Mouse (Mus musculus): ENCODE measurements around the gene Id1. TPM values are rescaled to one million over a fixed set of nuclear protein-coding genes. Genes with fewer than 3 reads are reported as not detected.

Id1 gene
- polyA plus RNA-seq, 1 experiment from 2014 or later, result 38.8 TPM

DNA sequence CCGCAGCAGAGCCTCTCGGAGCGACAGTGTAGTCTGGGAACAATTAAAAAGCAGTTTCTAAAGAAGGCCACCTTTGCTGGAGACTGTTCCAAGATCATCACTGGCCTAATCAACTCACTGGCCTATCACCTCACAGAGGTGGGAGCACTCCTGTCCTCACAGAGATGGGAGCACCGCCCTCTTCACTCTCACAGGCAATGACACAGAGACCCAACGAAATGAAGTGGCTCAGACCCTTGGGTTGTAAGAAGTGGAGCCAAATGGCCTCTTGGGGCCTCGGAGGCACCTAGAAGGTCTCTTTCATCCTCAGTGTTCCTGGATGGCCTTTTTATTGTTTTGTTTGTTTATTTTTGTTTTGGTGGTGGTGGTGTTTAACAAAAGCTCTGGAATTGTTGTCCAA lies 9.8 kb upstream of the Id1 start:
- H3K27ac ChIP-seq (replicated peaks; ENCODE audit: low read depth, low read length), result no peak overlapping the region
- H3K9ac ChIP-seq (replicated peaks; ENCODE audit: low read length), result no peak overlapping the region
- H3K27me3 ChIP-seq (ENCODE audit: control insufficient read depth, insufficient read depth, low read length), result no peaks in the 10 kb centered on the region
- 91% methylated on average over 6 of the region's 6 CpGs for WGBS
- no peak for ATAC-seq (ENCODE audit: low FRiP score, low TSS enrichment)
- no peak for DNase-seq
- H3K36me3 ChIP-seq (ENCODE audit: control insufficient read depth, insufficient read depth, low read length), result no peaks in the 10 kb centered on the region
- H3K4me2 ChIP-seq (ENCODE audit: low read length), result no peak overlapping the region
- no peak overlapping the region for H3K4me3 ChIP-seq (replicated peaks; ENCODE audit: low read depth, low read length)
- peaks cover 8% of the 10 kb centered on the region for H3K4me1 ChIP-seq (ENCODE audit: control insufficient read depth, insufficient read depth, low read length)
- no peaks in the 10 kb centered on the region for H3K9me3 ChIP-seq (ENCODE audit: control insufficient read depth, low read length)

DNA sequence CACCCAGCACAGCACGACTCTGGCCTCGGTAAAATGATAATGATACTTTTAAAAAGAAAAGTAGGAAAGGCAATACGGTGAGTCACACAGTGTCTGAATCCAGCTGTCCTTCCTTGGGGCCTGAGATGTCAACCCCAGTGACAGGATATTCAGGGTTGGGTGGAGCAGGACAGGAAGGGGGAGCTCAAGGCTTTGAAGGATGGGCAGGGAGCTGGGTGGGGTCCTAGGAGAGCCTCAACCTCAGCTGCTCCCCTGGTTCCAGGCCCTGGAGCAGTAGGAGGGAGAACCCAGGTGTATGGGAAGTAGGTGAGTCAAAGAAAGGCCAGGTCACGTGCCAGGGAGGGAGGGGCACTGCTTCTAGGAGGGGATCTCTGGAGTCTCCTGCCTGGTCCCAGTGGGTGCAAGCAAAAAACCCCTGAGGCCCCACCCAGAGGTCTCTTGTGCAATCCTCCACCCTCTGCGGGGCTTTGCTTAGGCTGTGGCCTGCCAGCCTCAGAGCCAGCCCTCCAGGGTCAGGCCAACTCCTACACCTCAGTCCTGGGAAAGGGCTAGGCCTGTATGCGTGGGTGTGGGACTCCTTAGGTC lies 9.2 kb upstream of the Id1 start:
- no peaks in the 10 kb centered on the region for H3K27me3 ChIP-seq (ENCODE audit: control insufficient read depth, insufficient read depth, low read length)
- ATAC-seq (ENCODE audit: low FRiP score, low TSS enrichment), result no peak
- H3K4me3 ChIP-seq (replicated peaks; ENCODE audit: low read depth, low read length), result no peak overlapping the region
- no peak overlapping the region for H3K27ac ChIP-seq (replicated peaks; ENCODE audit: low read depth, low read length)
- H3K4me2 ChIP-seq (ENCODE audit: low read length), result no peak overlapping the region
- no peaks in the 10 kb centered on the region for H3K9me3 ChIP-seq (ENCODE audit: control insufficient read depth, low read length)
- WGBS, result 66% methylated on average over 6 of the region's 6 CpGs
- peaks cover 8% of the 10 kb centered on the region for H3K4me1 ChIP-seq (ENCODE audit: control insufficient read depth, insufficient read depth, low read length)
- no peak for DNase-seq
- no peak overlapping the region for H3K9ac ChIP-seq (replicated peaks; ENCODE audit: low read length)
- no peaks in the 10 kb centered on the region for H3K36me3 ChIP-seq (ENCODE audit: control insufficient read depth, insufficient read depth, low read length)

DNA sequence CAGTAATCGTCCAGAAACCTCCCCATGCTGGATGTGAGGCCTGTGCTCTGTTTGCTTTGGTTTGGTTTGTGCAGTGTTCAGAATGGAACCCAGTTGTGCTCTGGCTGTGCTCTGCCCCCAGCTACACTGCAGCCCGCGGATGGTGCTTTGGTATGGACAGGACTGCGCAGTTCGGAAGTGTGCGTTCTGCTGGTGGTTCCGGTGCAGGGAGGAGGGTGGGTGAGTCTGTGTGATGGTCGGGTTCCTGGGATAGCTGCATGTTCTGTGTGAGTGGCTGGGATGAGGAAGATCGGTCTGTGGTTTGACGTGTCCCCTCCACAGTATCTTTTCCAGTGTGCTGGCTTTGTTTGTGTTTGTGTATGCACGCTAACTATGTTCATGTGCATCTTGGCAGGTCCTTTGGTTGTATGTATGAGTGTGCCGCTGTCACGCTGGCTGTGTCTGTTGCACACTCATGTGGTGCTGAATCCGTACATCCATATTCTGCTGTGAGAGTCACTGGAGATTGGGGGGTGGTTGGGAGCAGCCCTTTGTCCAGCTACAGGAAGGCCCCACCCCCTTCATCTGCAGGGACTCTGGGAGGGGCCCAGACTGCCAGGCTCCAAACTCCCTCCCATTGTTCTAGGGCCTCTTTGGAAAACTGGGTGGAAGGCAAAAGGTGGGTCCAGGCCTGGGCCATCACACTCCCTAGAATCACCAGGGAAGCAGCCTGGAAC lies 8.1 kb upstream of the Id1 start:
- Histone ChIP-seq H3K9ac (replicated peaks; ENCODE audit: low read length) (no peak overlapping the region), H3K36me3 (ENCODE audit: control insufficient read depth, insufficient read depth, low read length) (no peaks in the 10 kb centered on the region), H3K27me3 (ENCODE audit: control insufficient read depth, insufficient read depth, low read length) (no peaks in the 10 kb centered on the region), H3K9me3 (ENCODE audit: control insufficient read depth, low read length) (no peaks in the 10 kb centered on the region), H3K4me3 (replicated peaks; ENCODE audit: low read depth, low read length) (no peak overlapping the region), H3K4me1 (ENCODE audit: control insufficient read depth, insufficient read depth, low read length) (peaks cover 8% of the 10 kb centered on the region), H3K4me2 (ENCODE audit: low read length) (no peak overlapping the region), H3K27ac (replicated peaks; ENCODE audit: low read depth, low read length) (0 out of 2 replicates have a peak overlapping the region, but pooled peaks have one; percentile 2)
- ATAC-seq (ENCODE audit: low FRiP score, low TSS enrichment) (no peak), DNase-seq (no peak)
- 83% methylated on average over 14 of the region's 14 CpGs for WGBS

DNA sequence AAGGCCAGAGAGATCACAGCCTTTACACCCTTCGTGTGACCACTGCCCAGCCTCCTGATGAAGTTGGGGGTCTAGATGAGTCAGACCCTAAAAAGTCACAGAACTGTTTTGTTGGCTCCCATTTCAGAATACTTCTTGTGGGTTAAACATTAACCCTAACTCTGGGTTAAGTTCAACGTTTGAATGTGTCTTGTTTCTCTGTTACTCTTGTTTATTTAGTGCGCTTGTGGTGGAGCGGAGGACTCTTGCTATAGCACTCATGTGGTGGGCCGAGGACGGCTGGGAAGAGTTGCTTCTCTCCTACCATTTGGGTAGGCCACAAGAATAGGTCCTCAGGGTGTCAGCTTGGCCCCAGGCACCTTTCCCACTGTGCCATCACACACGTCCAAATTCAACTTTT lies 7.5 kb upstream of the Id1 start:
- no peaks in the 10 kb centered on the region for H3K9me3 ChIP-seq (ENCODE audit: control insufficient read depth, low read length)
- H3K9ac ChIP-seq (replicated peaks; ENCODE audit: low read length), result no peak overlapping the region
- no peaks in the 10 kb centered on the region for H3K27me3 ChIP-seq (ENCODE audit: control insufficient read depth, insufficient read depth, low read length)
- H3K4me3 ChIP-seq (replicated peaks; ENCODE audit: low read depth, low read length), result no peak overlapping the region
- H3K27ac ChIP-seq (replicated peaks; ENCODE audit: low read depth, low read length), result no peak overlapping the region
- 89% methylated on average over 7 of the region's 7 CpGs for WGBS
- H3K4me2 ChIP-seq (ENCODE audit: low read length), result no peak overlapping the region
- DNase-seq (no peak), ATAC-seq (ENCODE audit: low FRiP score, low TSS enrichment) (no peak)
- no peaks in the 10 kb centered on the region for H3K36me3 ChIP-seq (ENCODE audit: control insufficient read depth, insufficient read depth, low read length)
- peaks cover 6% of the 10 kb centered on the region for H3K4me1 ChIP-seq (ENCODE audit: control insufficient read depth, insufficient read depth, low read length)

DNA sequence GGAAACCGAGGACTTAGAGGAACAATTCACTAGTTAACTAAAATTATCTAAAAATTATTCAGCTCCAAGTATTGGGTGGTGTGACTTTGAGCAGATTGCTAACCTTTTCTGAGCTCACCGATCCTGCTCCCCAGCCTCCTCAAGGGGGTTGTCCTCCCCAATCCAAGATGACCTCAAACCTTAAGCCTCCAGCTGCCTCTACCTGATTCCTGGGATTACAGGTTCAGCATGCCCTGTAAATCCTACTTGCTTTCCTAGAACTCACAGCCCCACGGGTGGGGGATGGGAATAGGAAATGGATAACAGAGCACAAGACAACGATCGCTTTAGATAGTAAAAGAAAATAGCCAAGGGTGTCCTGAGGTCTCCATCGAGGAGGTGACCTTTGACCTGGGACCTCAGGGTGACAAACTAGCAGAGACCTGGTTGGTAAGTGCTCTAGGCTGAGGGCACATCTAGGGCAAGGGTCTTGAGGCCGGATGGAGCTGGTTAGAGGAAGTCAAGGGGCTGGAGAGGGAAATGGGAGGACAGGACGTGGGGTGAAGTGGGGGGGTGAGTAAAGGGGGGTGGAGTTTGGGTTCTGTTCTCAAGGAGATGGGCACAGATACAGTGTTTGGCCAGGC lies 6.9 kb upstream of the Id1 start:
- WGBS, result 69% methylated on average over 8 of the region's 8 CpGs
- ATAC-seq (ENCODE audit: low FRiP score, low TSS enrichment), result no peak; the same call in 1 of the 2 replicates

DNA sequence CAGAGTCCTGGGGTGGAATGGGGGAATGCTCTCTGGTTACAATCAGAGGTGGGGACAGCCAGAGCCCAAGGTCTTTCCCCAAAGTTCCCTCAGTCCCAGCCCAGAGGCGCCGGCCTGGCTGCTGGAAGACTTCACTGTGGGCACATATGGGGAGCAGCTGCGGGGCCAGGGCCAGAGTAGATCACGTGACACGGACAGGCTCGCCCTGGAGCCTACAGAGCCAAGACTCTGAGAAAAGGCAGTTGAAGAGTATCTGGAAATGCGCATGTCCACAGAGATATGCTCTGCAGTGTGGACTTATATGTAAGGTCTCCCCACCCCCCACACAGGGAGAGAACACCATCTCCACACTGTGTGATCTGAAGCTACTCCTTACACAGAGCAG lies 6.4 kb upstream of the Id1 start:
- Histone ChIP-seq H3K4me1 (ENCODE audit: control insufficient read depth, insufficient read depth, low read length) (peaks cover 1% of the 10 kb centered on the region), H3K9me3 (ENCODE audit: control insufficient read depth, low read length) (no peaks in the 10 kb centered on the region), H3K27me3 (ENCODE audit: control insufficient read depth, insufficient read depth, low read length) (no peaks in the 10 kb centered on the region), H3K27ac (replicated peaks; ENCODE audit: low read depth, low read length) (no peak overlapping the region), H3K4me2 (ENCODE audit: low read length) (no peak overlapping the region), H3K4me3 (replicated peaks; ENCODE audit: low read depth, low read length) (no peak overlapping the region), H3K9ac (replicated peaks; ENCODE audit: low read length) (no peak overlapping the region), H3K36me3 (ENCODE audit: control insufficient read depth, insufficient read depth, low read length) (no peaks in the 10 kb centered on the region)
- DNase-seq, result no peak
- ATAC-seq (ENCODE audit: low FRiP score, low TSS enrichment), result peak; percentile 40; the same call in 1 of the 2 replicates
- WGBS, result 52% methylated on average over 7 of the region's 7 CpGs

More for the DNA sequence above, 6.9 kb upstream of the Id1 start:
- H3K27ac ChIP-seq (replicated peaks; ENCODE audit: low read depth, low read length), result no peak overlapping the region
- no peak for DNase-seq
- peaks cover 1% of the 10 kb centered on the region; the same call in 1 of the 2 replicates for H3K4me1 ChIP-seq (ENCODE audit: control insufficient read depth, insufficient read depth, low read length)
- H3K9ac ChIP-seq (replicated peaks; ENCODE audit: low read length), result no peak overlapping the region
- no peak overlapping the region for H3K4me3 ChIP-seq (replicated peaks; ENCODE audit: low read depth, low read length)
- no peaks in the 10 kb centered on the region for H3K36me3 ChIP-seq (ENCODE audit: control insufficient read depth, insufficient read depth, low read length)
- H3K4me2 ChIP-seq (ENCODE audit: low read length), result no peak overlapping the region
- H3K9me3 ChIP-seq (ENCODE audit: control insufficient read depth, low read length), result no peaks in the 10 kb centered on the region
- H3K27me3 ChIP-seq (ENCODE audit: control insufficient read depth, insufficient read depth, low read length), result no peaks in the 10 kb centered on the region

DNA sequence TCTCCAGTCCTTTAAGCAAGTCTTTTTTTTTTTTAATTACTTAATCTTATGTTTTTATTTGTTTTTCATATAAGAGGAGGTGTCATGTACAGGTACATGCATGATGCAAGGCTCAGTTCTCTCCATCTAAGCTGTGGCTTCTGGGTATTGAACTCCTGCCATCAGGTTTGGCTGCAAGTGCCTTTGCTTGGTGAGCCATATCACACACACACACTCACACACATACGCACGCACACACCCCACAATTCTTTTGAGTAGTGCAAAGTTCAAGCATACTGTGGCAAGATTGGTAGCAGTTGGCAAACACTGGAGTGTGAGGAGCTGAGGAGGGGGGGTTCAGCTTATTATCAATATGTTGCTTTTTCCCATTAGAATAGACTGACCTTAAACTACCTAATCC lies 2.9 kb upstream of the Id1 start:
- Histone ChIP-seq H3K36me3 (ENCODE audit: control insufficient read depth, insufficient read depth, low read length) (no peaks in the 10 kb centered on the region), H3K27ac (replicated peaks; ENCODE audit: low read depth, low read length) (no peak overlapping the region), H3K9me3 (ENCODE audit: control insufficient read depth, low read length) (no peaks in the 10 kb centered on the region), H3K4me1 (ENCODE audit: control insufficient read depth, insufficient read depth, low read length) (peaks cover 27% of the 10 kb centered on the region), H3K4me2 (ENCODE audit: low read length) (no peak overlapping the region), H3K9ac (replicated peaks; ENCODE audit: low read length) (no peak overlapping the region), H3K4me3 (replicated peaks; ENCODE audit: low read depth, low read length) (no peak overlapping the region), H3K27me3 (ENCODE audit: control insufficient read depth, insufficient read depth, low read length) (no peaks in the 10 kb centered on the region)
- 91% methylated on average over 2 of the region's 2 CpGs for WGBS
- ATAC-seq (ENCODE audit: low FRiP score, low TSS enrichment), result no peak
- DNase-seq, result no peak

DNA sequence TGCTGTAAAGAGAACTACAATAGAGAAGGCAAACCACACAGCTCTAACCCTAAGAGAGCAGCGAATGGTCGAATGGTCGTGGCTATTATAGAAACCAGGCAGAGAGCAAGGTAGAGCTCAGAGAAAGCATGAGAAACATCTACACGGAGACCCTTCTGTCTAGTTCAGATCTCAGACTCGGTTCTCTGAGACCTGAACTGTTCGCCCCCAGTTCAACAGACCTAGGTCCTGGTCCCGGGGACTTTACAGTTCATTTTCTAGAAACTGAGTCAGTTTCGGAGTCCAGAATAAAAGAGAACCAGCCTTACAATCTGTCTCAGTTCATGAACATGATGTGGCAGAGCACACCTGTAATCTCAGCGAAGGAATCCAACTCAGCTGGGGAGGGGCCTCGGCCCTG lies 1.6 kb upstream of the Id1 start:
- Histone ChIP-seq H3K9me3 (ENCODE audit: control insufficient read depth, low read length) (no peaks in the 10 kb centered on the region), H3K9ac (replicated peaks; ENCODE audit: low read length) (no peak overlapping the region; the same call in 1 of the 2 replicates), H3K4me2 (ENCODE audit: low read length) (peak overlapping the region; percentile 90), H3K4me3 (replicated peaks; ENCODE audit: low read depth, low read length) (peak overlapping the region; percentile 45), H3K27ac (replicated peaks; ENCODE audit: low read depth, low read length) (peak overlapping the region; percentile 26; the same call in 1 of the 2 replicates), H3K36me3 (ENCODE audit: control insufficient read depth, insufficient read depth, low read length) (no peaks in the 10 kb centered on the region), H3K4me1 (ENCODE audit: control insufficient read depth, insufficient read depth, low read length) (peaks cover 33% of the 10 kb centered on the region), H3K27me3 (ENCODE audit: control insufficient read depth, insufficient read depth, low read length) (no peaks in the 10 kb centered on the region)
- 10% methylated on average over 10 of the region's 10 CpGs for WGBS
- DNase-seq, result no peak
- ATAC-seq (ENCODE audit: low FRiP score, low TSS enrichment), result no peak

Data from midbrain, embryonic 14.5 days (tissue).